Mouse (Mus musculus) testis, adult 2 months (tissue): ENCODE measurements around the gene Pth1r.

Experiments used
- CTCF ChIP-seq: fragments of 200-500 bp; IDR thresholded peaks from 2 replicates; pipeline ENCODE4 v1.5.1; 2012; ENCODE audit warnings: low read depth, mild to moderate bottlenecking, inconsistent platforms, low read length, moderate library complexity; ENCODE audit not compliant: control insufficient read depth, insufficient read depth, insufficient replicate concordance
- POLR2A ChIP-seq: fragments of 200-500 bp; IDR thresholded peaks from 2 replicates; pipeline ENCODE4 v1.6.1; 2012; ENCODE audit warnings: low read depth, mild to moderate bottlenecking, inconsistent platforms, low read length, moderate library complexity; ENCODE audit not compliant: control insufficient read depth

DNA sequence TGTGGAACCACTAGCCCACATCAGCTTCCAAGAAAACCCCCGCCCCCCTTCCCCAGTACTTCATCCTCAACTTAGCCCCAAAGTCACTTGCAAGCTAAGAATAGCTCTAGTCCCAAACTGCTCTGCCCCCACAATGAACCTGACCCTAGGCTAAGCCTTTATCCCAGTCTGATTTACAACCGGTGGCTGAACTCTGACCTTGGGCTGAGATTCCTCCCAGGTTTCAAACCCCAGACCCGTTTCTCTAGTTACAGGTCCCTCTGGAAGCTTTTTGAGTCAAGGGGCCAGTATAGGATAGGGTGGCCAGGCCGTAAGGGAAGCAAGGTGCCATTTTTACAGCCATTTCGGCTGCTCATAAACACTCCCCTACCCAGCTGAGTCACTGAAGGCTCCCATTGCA, 707 bp downstream of the Pth1r start:
- no peak for TF ChIP-seq CTCF
- TF ChIP-seq POLR2A = no peak
